Mouse (Mus musculus) hindbrain, embryonic 11.5 days (tissue): ENCODE measurements around the gene Pde1c. TPM values are rescaled to one million over a fixed set of nuclear protein-coding genes. Genes with fewer than 3 reads are reported as not detected.

Experiments used
- ATAC-seq: fragments of 200-750 bp; cut with Nextera tagmentation; 2 replicates; pipeline ENCODE4 v1.8.0; 2017; ENCODE audit warnings: mild to moderate bottlenecking, moderate TSS enrichment, moderate library complexity; ENCODE audit not compliant: low FRiP score
- DNase-seq: peaks from one replicate; pipeline ENCODE4 v3.0.0-alpha.2; 2015; ENCODE audit warnings: low spot score
- H3K27ac ChIP-seq: fragments of 300-500 bp; sonication (generic); 2 replicates; pipeline ENCODE4 v1.5.1; 2014; ENCODE audit warnings: mild to moderate bottlenecking, low read depth, low read length
- H3K27me3 ChIP-seq: fragments of 300-500 bp; sonication (generic); 2 replicates; pipeline ENCODE4 v1.6.1; 2014; ENCODE audit warnings: mild to moderate bottlenecking, low read length, moderate library complexity, mixed read lengths; ENCODE audit not compliant: control insufficient read depth, insufficient read depth
- H3K36me3 ChIP-seq: fragments of 300-500 bp; sonication (generic); 2 replicates; pipeline ENCODE4 v1.6.1; 2014; ENCODE audit warnings: mild to moderate bottlenecking, low read length, moderate library complexity, mixed read lengths; ENCODE audit not compliant: control insufficient read depth, insufficient read depth
- H3K4me1 ChIP-seq: fragments of 300-500 bp; sonication (generic); replicated peaks from 2 replicates; pipeline ENCODE4 v1.6.1; 2014; ENCODE audit warnings: low read length, mixed read lengths; ENCODE audit not compliant: control insufficient read depth, insufficient read depth
- H3K4me2 ChIP-seq: fragments of 300-500 bp; sonication (generic); replicated peaks from 2 replicates; pipeline ENCODE4 v1.6.1; 2014; ENCODE audit warnings: mild to moderate bottlenecking, low read depth, low read length
- H3K4me3 ChIP-seq: fragments of 300-500 bp; sonication (generic); 2 replicates; pipeline ENCODE4 v1.5.1; 2014; ENCODE audit warnings: low read depth, low read length
- H3K9ac ChIP-seq: fragments of 300-500 bp; sonication (generic); 2 replicates; pipeline ENCODE4 v1.6.1; 2014; ENCODE audit warnings: low read depth, low read length
- H3K9me3 ChIP-seq: fragments of 300-500 bp; sonication (generic); 2 replicates; pipeline ENCODE4 v1.6.1; 2016; ENCODE audit warnings: low read length; ENCODE audit not compliant: control insufficient read depth
- WGBS: fragments of 180-500 bp; shearing (Covaris S2); extraction: QIAGEN DNeasy Blood & Tissue Kit; methylation state at CpG from one replicate; pipeline ENCODE4 v1.1.7; 2014; 5-methylcytosine and 5-hydroxymethylcytosine counted together
- polyA plus RNA-seq: library from polyadenylated mRNA; unstranded; fragments of >200 nt; fragmentation: Nextera tagmentation; extraction: Ambion mirVana; gene quantifications from 2 replicates; pipeline ENCODE4 v1.2.1, GENCODE M21; 2014

Gene Pde1c
- polyA plus RNA-seq, 1 experiment from 2014 or later, result 6.0 TPM

DNA sequence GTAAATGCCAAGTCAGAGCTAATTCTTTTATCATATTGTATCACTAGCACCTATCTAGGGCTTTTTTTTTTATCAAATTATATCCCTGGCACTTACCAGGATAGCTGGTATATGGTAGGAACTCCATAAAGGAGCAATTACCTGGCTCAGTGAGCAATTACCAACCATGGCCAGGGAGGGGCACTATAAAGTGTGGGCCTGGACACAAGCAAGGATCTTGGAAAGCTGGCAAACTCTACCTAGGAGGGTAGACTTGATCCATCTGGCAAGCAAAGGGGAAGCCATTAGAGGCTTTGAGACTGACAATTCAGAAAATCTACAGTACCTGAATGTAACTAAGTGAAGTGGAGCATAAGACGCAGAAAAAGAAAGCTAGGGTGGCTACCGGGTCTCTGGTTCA is 10.2 kb downstream of the Pde1c start:
- no peaks in the 10 kb centered on the region for H3K27me3 ChIP-seq
- H3K4me1 ChIP-seq, result no peaks in the 10 kb centered on the region
- no peak overlapping the region for H3K27ac ChIP-seq
- H3K9me3 ChIP-seq, result no peaks in the 10 kb centered on the region
- H3K4me3 ChIP-seq, result no peak overlapping the region
- no peak for ATAC-seq
- H3K36me3 ChIP-seq, result no peaks in the 10 kb centered on the region
- no peak overlapping the region for H3K4me2 ChIP-seq
- no peak for DNase-seq
- 98% methylated on average over 2 of the region's 2 CpGs for WGBS
- no peak overlapping the region for H3K9ac ChIP-seq

DNA sequence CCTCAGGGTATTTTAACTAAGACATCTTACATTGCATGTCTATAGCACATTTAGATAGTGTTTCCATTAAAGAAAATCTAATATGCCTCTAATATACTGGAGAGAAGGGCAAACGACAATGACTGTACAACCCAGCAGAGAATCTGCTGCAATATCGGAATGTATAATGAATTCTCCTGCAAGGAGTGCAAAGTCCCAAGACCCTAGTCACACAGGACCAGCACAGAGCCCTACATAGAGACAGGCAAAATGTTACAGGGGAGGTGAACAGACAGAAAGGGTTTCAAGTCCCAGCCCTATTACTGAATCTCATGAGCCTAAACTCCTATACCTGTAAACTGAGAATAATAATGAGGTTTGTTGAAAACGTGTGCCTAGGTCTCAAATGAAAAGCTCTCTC is 13.1 kb downstream of the Pde1c start:
- DNase-seq, result no peak
- Histone ChIP-seq H3K36me3 (no peaks in the 10 kb centered on the region), H3K4me2 (no peak overlapping the region), H3K9me3 (no peaks in the 10 kb centered on the region), H3K4me3 (no peak overlapping the region), H3K27me3 (no peaks in the 10 kb centered on the region), H3K27ac (no peak overlapping the region), H3K4me1 (no peaks in the 10 kb centered on the region), H3K9ac (no peak overlapping the region)
- 84% methylated on average over 3 of the region's 3 CpGs for WGBS
- ATAC-seq, result no peak

DNA sequence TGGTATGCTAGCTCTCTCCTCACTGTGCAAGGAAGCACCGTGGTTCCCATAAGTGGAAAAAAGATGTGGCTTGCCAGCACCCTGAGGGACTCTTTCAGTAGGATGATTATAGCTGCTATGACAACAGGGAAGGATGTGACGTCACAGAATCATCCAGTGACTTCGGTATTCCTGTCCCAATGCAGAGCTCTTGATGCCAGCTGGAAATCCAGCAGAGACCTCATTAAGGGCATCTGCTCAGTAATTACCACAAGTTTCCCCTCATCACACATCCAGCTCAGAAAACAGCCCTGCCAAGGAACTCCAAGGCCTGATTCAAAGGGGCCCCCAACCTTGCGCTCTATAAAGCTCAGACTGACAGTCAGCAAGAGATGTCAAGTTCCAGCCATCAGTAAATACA is 13.5 kb downstream of the Pde1c start:
- 69% methylated on average over 4 of the region's 4 CpGs for WGBS
- no peak overlapping the region for H3K4me3 ChIP-seq
- no peaks in the 10 kb centered on the region for H3K9me3 ChIP-seq
- no peaks in the 10 kb centered on the region for H3K27me3 ChIP-seq
- H3K36me3 ChIP-seq, result no peaks in the 10 kb centered on the region
- H3K27ac ChIP-seq, result no peak overlapping the region
- no peak for ATAC-seq
- no peak overlapping the region for H3K9ac ChIP-seq
- DNase-seq, result no peak
- no peak overlapping the region for H3K4me2 ChIP-seq
- no peaks in the 10 kb centered on the region for H3K4me1 ChIP-seq

DNA sequence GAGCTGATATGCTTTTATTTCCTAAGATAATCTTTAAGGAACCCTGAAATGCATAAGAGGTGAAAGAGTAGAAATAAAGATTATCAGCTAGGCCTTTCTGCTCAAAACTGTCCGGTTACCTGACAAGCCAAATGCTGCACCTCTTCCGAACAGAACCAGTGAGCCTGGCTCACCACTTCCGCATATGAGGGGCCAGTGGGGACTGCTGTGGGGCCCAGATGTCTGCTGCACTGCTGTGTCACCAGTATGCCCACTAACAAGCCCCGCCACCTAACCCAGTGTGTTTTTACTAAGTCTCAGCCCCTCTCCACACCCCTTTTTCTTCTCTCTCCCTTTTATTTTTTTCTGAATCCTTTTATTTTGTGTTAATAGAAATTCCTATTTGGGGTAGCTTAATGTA is 17.9 kb downstream of the Pde1c start:
- ATAC-seq (no peak), DNase-seq (no peak)
- no peak overlapping the region for H3K4me3 ChIP-seq
- no peaks in the 10 kb centered on the region for H3K36me3 ChIP-seq
- H3K27ac ChIP-seq, result no peak overlapping the region
- H3K9me3 ChIP-seq, result no peaks in the 10 kb centered on the region
- no peak overlapping the region for H3K9ac ChIP-seq
- H3K27me3 ChIP-seq, result no peaks in the 10 kb centered on the region
- 81% methylated on average over 4 of the region's 4 CpGs for WGBS
- no peaks in the 10 kb centered on the region for H3K4me1 ChIP-seq
- H3K4me2 ChIP-seq, result no peak overlapping the region

DNA sequence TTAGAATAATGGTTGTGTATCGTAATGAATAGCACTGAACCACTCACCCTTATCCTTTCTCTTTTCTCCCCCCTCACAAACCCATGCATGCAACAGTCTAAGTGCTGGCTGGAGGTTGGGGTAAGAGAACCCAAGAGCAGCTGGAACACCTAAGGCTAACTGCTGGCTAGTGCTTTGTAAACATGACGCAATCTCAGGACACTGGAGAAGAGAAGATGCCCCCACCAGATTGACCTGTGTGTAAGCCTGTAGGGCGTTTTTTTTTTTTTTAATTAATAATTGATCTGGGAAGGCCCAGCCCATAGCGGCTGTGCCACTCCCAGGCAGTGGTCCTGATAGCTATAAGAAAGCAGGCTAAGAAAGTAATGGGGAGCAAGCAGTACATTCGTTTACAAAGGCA is 28.7 kb downstream of the Pde1c start:
- Histone ChIP-seq H3K9me3 (no peaks in the 10 kb centered on the region), H3K36me3 (no peaks in the 10 kb centered on the region), H3K4me2 (no peak overlapping the region), H3K27me3 (no peaks in the 10 kb centered on the region), H3K4me1 (no peaks in the 10 kb centered on the region), H3K4me3 (no peak overlapping the region), H3K9ac (no peak overlapping the region), H3K27ac (no peak overlapping the region)
- ATAC-seq (no peak), DNase-seq (no peak)
- 75% methylated on average over 5 of the region's 5 CpGs for WGBS

DNA sequence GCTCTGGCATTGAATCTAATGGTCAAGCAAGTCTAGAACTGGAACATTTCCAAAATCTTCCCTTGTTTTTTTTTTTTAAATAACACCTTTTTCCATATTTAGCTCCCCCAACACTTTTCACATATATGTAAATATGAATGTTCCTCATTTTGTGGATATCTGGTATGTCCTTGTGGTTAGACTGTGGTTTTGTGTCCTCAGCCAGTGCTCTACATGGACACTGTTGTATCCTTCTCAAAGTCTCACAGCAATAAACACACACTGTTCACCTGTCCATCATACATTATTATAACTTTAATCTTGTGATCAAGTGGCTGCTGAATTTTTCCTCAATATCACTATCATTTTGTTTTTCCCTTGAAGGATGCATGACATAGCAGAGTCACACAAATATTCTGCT is 34.2 kb downstream of the Pde1c start:
- Histone ChIP-seq H3K4me3 (no peak overlapping the region), H3K4me2 (no peak overlapping the region), H3K27ac (no peak overlapping the region), H3K9me3 (no peaks in the 10 kb centered on the region), H3K9ac (no peak overlapping the region), H3K4me1 (no peaks in the 10 kb centered on the region), H3K36me3 (no peaks in the 10 kb centered on the region), H3K27me3 (no peaks in the 10 kb centered on the region)
- no peak for ATAC-seq
- no peak for DNase-seq

DNA sequence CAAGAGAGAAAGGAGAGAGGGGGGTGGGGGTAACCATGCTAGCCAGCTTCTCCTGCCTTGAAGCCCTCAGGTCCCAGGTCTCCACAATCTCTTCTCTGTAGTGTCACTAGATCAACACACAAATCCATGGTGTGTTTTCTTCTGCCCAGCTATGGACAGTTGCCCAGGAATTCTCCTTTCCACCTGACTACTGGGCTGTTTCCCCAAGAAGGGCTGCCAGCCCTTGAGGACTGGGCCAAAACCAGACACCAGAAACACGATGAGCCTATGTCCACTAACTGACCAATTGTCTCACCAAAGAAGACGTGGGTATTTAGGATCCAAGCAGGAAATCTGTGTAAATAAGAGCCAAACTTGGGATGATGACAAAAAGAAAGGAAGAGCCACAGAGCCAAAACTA is 36.6 kb downstream of the Pde1c start:
- Histone ChIP-seq H3K4me2 (no peak overlapping the region), H3K9me3 (no peaks in the 10 kb centered on the region), H3K4me1 (no peaks in the 10 kb centered on the region), H3K4me3 (no peak overlapping the region), H3K36me3 (no peaks in the 10 kb centered on the region), H3K27ac (no peak overlapping the region), H3K9ac (no peak overlapping the region), H3K27me3 (no peaks in the 10 kb centered on the region)
- 95% methylated on average over 2 of the region's 2 CpGs for WGBS
- ATAC-seq, result no peak
- no peak for DNase-seq

DNA sequence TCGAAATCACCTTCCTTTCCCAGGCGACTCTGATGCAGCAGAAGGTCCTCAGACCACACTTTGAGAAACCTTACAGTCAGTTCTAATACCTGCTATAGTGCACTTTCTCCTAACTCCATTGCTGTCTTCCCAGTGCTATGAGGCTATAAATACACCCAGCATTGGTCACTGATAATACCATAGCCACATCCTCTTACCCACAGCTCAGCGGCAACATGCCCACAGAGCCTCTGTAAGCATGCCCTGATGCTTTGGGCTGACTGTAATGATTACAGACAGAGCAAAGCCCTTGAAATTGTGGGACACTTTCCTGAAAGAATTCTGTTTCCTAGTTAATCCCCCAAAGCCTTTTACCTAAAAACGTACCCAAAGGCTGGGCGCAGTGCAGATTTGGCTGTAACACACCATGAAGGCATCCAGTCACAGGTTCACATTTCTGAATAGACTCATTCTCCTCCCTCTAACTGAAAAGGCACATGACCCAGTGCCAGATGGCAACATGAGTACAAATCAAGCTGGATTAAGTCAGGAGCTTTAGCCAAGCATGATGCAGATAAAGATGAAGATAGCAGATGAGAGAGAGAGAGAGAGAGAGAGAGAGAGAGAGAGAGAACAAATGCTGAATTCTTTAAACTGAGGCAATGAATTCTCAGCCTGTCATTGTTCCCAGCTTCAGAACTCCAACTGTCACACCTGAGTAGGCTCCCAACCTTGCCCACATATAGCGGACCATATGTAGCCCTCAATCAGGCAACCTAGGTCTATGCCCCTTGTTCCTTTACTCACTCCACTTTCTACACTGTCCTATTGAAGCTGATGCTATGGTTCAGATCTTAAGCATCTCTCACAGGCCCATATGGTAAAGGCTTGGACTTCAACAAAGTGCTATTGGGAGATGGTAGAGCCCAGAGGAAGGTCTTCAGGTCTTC is 44.7 kb downstream of the Pde1c start:
- Histone ChIP-seq H3K36me3 (no peaks in the 10 kb centered on the region), H3K27ac (no peak overlapping the region), H3K4me3 (no peak overlapping the region), H3K27me3 (no peaks in the 10 kb centered on the region), H3K4me1 (no peaks in the 10 kb centered on the region), H3K9me3 (no peaks in the 10 kb centered on the region), H3K9ac (no peak overlapping the region), H3K4me2 (no peak overlapping the region)
- DNase-seq (no peak), ATAC-seq (no peak)
- WGBS, result 84% methylated on average over 6 of the region's 6 CpGs

DNA sequence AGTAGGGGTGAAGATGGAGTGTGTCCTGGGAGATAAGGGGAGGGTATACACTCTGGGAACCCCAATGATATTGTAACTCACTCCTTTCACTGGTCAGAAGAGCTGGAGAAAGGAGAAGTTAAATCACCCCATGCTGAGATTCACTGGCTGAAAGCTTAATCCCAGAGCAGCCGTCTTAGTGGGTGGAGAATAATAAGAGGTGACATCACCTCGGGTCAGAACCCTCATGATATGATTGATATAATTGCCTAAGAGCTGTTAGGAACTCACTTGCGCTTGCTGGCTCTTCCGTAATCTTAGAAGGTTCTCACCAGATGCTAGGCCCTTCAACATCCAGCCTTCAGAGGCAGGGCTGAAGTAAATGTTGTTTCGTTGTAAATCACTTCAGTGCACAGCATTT is 79.7 kb downstream of the Pde1c start:
- Histone ChIP-seq H3K9me3 (no peaks in the 10 kb centered on the region), H3K36me3 (no peaks in the 10 kb centered on the region), H3K4me1 (no peaks in the 10 kb centered on the region), H3K27me3 (no peaks in the 10 kb centered on the region), H3K9ac (no peak overlapping the region), H3K27ac (no peak overlapping the region), H3K4me3 (no peak overlapping the region), H3K4me2 (no peak overlapping the region)
- DNase-seq, result no peak
- no peak for ATAC-seq
- WGBS, result 80% methylated on average over 5 of the region's 5 CpGs
